Mouse (Mus musculus): ENCODE measurements around the gene Irgq. TPM values are rescaled to one million over a fixed set of nuclear protein-coding genes. Genes with fewer than 3 reads are reported as not detected.

The Irgq gene
- total and polyA plus RNA-seq, 3 experiments: 4.7 to 5.8 TPM; not detected in 1

DNA sequence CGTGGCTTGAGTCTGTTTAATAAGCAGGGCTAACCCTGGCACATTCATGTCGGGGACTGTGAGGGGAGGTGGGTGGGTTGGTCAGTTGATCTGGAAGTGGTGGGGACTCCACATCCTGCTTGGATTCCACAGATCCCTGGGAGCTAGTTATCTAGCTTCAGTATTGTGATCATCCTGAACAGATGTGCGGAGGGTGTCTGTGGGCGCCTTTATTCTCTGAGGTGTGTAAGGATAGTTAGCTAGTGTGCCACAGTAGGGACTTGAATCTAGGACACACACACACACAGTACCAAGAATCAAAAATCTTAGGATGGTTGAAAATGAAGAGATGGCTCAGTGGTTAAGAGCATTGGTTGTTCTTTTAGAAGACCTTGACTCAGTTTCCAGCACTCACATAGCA is 38.0 kb downstream of the Irgq start:
- H3K4me3 ChIP-seq (ENCODE audit: control insufficient read depth in 1 of 2, insufficient read depth in 1 of 2, low read depth in 2 of 2, low read length in 2 of 2): no peak overlapping the region
- H3K79me2 ChIP-seq (ENCODE audit: control insufficient read depth, insufficient read depth, low read length, poor library complexity): no peaks in the 10 kb centered on the region
- DNase-seq (ENCODE audit: low read depth, low spot score): no peak
- no peak overlapping the region for H3K27ac ChIP-seq (ENCODE audit: control insufficient read depth, low read depth, low read length)
- TF ChIP-seq ZC3H11A (IDR thresholded peaks at IDR 0.05; ENCODE audit: low read depth, low read length) (no peak), GATA1 (IDR thresholded peaks at IDR 0.05; ENCODE audit: low read depth, low read length) (no peak), POLR2AphosphoS2 (IDR thresholded peaks at IDR 0.05; ENCODE audit: low read length) (no peak), MAFK (IDR thresholded peaks at IDR 0.05; ENCODE audit: borderline replicate concordance, low read depth, low read length) (no peak), MAZ (IDR thresholded peaks at IDR 0.05; ENCODE audit: low read depth, low read length) (no peak), KAT2A (conservative IDR thresholded peaks at IDR 0.05; ENCODE audit: low read depth, low read length) (no peak), TAL1 (IDR thresholded peaks at IDR 0.05; ENCODE audit: low read length) (no peak), GABPA (IDR thresholded peaks at IDR 0.05; ENCODE audit: low read depth, low read length) (no peak), ZMIZ1 (IDR thresholded peaks at IDR 0.05; ENCODE audit: low read depth, low read length) (no peak), MAX (IDR thresholded peaks at IDR 0.05; ENCODE audit: low read length) (no peak), USF1 (IDR thresholded peaks at IDR 0.05; ENCODE audit: low read depth, low read length) (no peak), ZNF384 (IDR thresholded peaks at IDR 0.05; ENCODE audit: low read depth, low read length) (no peak), POLR2A (IDR thresholded peaks at IDR 0.05; ENCODE audit: control insufficient read depth in 1 of 2, insufficient read depth in 1 of 2, low read depth in 1 of 2, low read length in 2 of 2, poor library complexity in 1 of 2) (no peak), UBTF (IDR thresholded peaks at IDR 0.05; ENCODE audit: borderline replicate concordance, insufficient read depth, low read depth, low read length) (no peak), NRF1 (IDR thresholded peaks at IDR 0.05; ENCODE audit: insufficient read depth, low read depth, low read length, poor library complexity, severe bottlenecking) (no peak), JUND (IDR thresholded peaks at IDR 0.05; ENCODE audit: low read depth, low read length) (no peak), MEF2A (IDR thresholded peaks at IDR 0.05; ENCODE audit: extremely low read depth, insufficient replicate concordance, low read depth, low read length, poor library complexity, severe bottlenecking) (no peak)
- H3K27me3 ChIP-seq (ENCODE audit: control insufficient read depth in 1 of 2, insufficient read depth in 2 of 2, low read length in 2 of 2): no peaks in the 10 kb centered on the region
- H3K4me1 ChIP-seq (ENCODE audit: control insufficient read depth in 1 of 2, insufficient read depth in 2 of 2, low read length in 2 of 2): no peaks in the 10 kb centered on the region
- no peak overlapping the region for H3K9ac ChIP-seq (ENCODE audit: control insufficient read depth, low read depth, low read length, poor library complexity, severe bottlenecking)
- peaks cover 0 to 3% of the 10 kb centered on the region in 2 experiments; a peak in 1 of 4 replicates for H3K36me3 ChIP-seq (ENCODE audit: control insufficient read depth in 1 of 2, insufficient read depth in 2 of 2, low read length in 2 of 2)
- H3K9me3 ChIP-seq (replicated peaks; ENCODE audit: insufficient read depth, low read length): no peaks in the 10 kb centered on the region

DNA sequence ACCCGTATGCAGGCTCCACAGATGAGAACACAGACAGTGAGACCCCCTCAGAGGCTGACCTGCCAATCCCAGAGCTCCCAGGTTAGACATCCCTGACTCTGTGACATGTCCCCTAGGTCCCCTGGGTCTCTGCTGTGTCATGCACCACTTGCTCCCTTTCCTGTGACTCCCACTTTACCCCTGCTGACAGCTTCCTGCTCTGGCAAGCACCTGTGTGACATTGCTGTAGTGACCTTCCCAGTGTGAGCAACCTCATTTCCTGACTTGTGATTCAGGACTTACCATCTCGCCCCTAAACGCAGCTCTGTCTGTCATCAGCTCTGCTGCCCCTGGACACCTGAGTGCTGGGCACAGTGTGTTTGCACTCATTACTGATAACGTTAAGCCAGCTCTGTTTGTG is 40.6 kb downstream of the Irgq start:
- Histone ChIP-seq H3K27ac (ENCODE audit: control insufficient read depth, low read depth, low read length) (no peak overlapping the region), H3K27me3 (ENCODE audit: control insufficient read depth in 1 of 2, insufficient read depth in 2 of 2, low read length in 2 of 2) (no peaks in the 10 kb centered on the region), H3K4me3 (ENCODE audit: control insufficient read depth in 1 of 2, insufficient read depth in 1 of 2, low read depth in 2 of 2, low read length in 2 of 2) (no peak overlapping the region), H3K9ac (ENCODE audit: control insufficient read depth, low read depth, low read length, poor library complexity, severe bottlenecking) (no peak overlapping the region), H3K79me2 (ENCODE audit: control insufficient read depth, insufficient read depth, low read length, poor library complexity) (no peaks in the 10 kb centered on the region), H3K4me1 (ENCODE audit: control insufficient read depth in 1 of 2, insufficient read depth in 2 of 2, low read length in 2 of 2) (no peaks in the 10 kb centered on the region), H3K36me3 (ENCODE audit: control insufficient read depth in 1 of 2, insufficient read depth in 2 of 2, low read length in 2 of 2) (peaks cover 0 to 3% of the 10 kb centered on the region in 2 experiments; a peak in 1 of 4 replicates), H3K9me3 (replicated peaks; ENCODE audit: insufficient read depth, low read length) (no peaks in the 10 kb centered on the region)
- TF ChIP-seq POLR2AphosphoS2 (IDR thresholded peaks at IDR 0.05; ENCODE audit: low read length) (no peak), ZC3H11A (IDR thresholded peaks at IDR 0.05; ENCODE audit: low read depth, low read length) (no peak), SIN3A (IDR thresholded peaks at IDR 0.05; ENCODE audit: low read length) (no peak), USF2 (IDR thresholded peaks at IDR 0.05; ENCODE audit: borderline replicate concordance in 1 of 2, insufficient read depth in 1 of 2, low read depth in 1 of 2, low read length in 2 of 2) (no peak), KAT2A (conservative IDR thresholded peaks at IDR 0.05; ENCODE audit: low read depth, low read length) (no peak), HCFC1 (IDR thresholded peaks at IDR 0.05; ENCODE audit: low read depth, low read length) (no peak), MEF2A (IDR thresholded peaks at IDR 0.05; ENCODE audit: extremely low read depth, insufficient replicate concordance, low read depth, low read length, poor library complexity, severe bottlenecking) (no peak), NELFE (IDR thresholded peaks at IDR 0.05; ENCODE audit: low read depth, low read length) (no peak), POLR2AphosphoS5 (IDR thresholded peaks at IDR 0.05; ENCODE audit: borderline replicate concordance, low read depth, low read length) (no peak), ELF1 (IDR thresholded peaks at IDR 0.05; ENCODE audit: low read depth, low read length) (no peak), JUND (IDR thresholded peaks at IDR 0.05; ENCODE audit: low read depth, low read length) (no peak), E2F4 (IDR thresholded peaks at IDR 0.05; ENCODE audit: borderline replicate concordance, low read depth, low read length) (no peak), ZNF384 (IDR thresholded peaks at IDR 0.05; ENCODE audit: low read depth, low read length) (no peak), POLR2A (IDR thresholded peaks at IDR 0.05; ENCODE audit: control insufficient read depth in 1 of 2, insufficient read depth in 1 of 2, low read depth in 1 of 2, low read length in 2 of 2, poor library complexity in 1 of 2) (no peak), MXI1 (IDR thresholded peaks at IDR 0.05; ENCODE audit: low read depth, low read length) (no peak), GATA1 (IDR thresholded peaks at IDR 0.05; ENCODE audit: low read depth, low read length) (no peak), RCOR1 (IDR thresholded peaks at IDR 0.05; ENCODE audit: low read depth, low read length) (no peak), MAX (IDR thresholded peaks at IDR 0.05; ENCODE audit: low read length) (no peak), RAD21 (IDR thresholded peaks at IDR 0.05; ENCODE audit: low read depth, low read length) (no peak)
- no peak for DNase-seq (ENCODE audit: low read depth, low spot score)

Measured in MEL (cell line).